Mouse (Mus musculus): ENCODE data around the gene Pcp4.

GRCm38 (mm10) chr16:96433266-96433665 lies 34.1 kb upstream of the Pcp4 start:
- TF ChIP-seq CTCF (IDR thresholded peaks at IDR 0.05; ENCODE audit: low read depth, low read length): no peak
- TF ChIP-seq POLR2A (IDR thresholded peaks at IDR 0.05; ENCODE audit: insufficient read depth, low read length): no peak
- no peak for TF ChIP-seq EP300 (IDR thresholded peaks at IDR 0.05; ENCODE audit: insufficient read depth, low read depth, low read length)

Measured in ES-Bruce4 (cell line).